Mouse (Mus musculus) MEL (cell line): ENCODE measurements around the gene Tor4a.

Experiments
- CHD2 ChIP-seq: IDR thresholded peaks from 2 replicates; pipeline ENCODE4 v1.6.1; 2011; ENCODE audit warnings: low read length, improper control_type of control experiment
- CTCF ChIP-seq, 3 experiments: IDR thresholded peaks in 2 of 3; conservative IDR thresholded peaks in 1 of 3; 2 replicates each; pipeline ENCODE4 v1.5.1; 2011 to 2012; ENCODE audit warnings: low read length in 3 of 3, low read depth in 2 of 3, mild to moderate bottlenecking in 2 of 3, improper control_type of control experiment in 1 of 3, inconsistent platforms in 1 of 3, mixed read lengths in 1 of 3, moderate library complexity in 1 of 3; ENCODE audit not compliant: control insufficient read depth in 1 of 3, insufficient read depth in 1 of 3, poor library complexity in 1 of 3, severe bottlenecking in 1 of 3
- EP300 ChIP-seq, 2 experiments: IDR thresholded peaks; 2 replicates each; pipeline ENCODE4 v1.6.1; 2011; ENCODE audit warnings: improper control_type of control experiment in 2 of 2, low read length in 2 of 2, low read depth in 1 of 2, mild to moderate bottlenecking in 1 of 2
- ETS1 ChIP-seq: IDR thresholded peaks from 2 replicates; pipeline ENCODE4 v1.6.1; 2012; ENCODE audit warnings: low read depth, mild to moderate bottlenecking, inconsistent platforms, low read length, improper control_type of control experiment, moderate library complexity
- JUND ChIP-seq: IDR thresholded peaks from 2 replicates; pipeline ENCODE4 v1.6.1; 2011; ENCODE audit warnings: low read depth, mild to moderate bottlenecking, improper control_type of control experiment, low read length
- MAX ChIP-seq: IDR thresholded peaks from 2 replicates; pipeline ENCODE4 v1.6.1; 2011; ENCODE audit warnings: low read length, improper control_type of control experiment
- POLR2A ChIP-seq, 2 experiments: IDR thresholded peaks; 2 replicates each; pipeline ENCODE4 v1.6.1; 2011 to 2012; ENCODE audit warnings: low read length in 2 of 2, mild to moderate bottlenecking in 2 of 2, control low read depth in 1 of 2, improper control_type of control experiment in 1 of 2, low read depth in 1 of 2, moderate library complexity in 1 of 2; ENCODE audit not compliant: control insufficient read depth in 1 of 2, insufficient read depth in 1 of 2, poor library complexity in 1 of 2
- RAD21 ChIP-seq: IDR thresholded peaks from 2 replicates; pipeline ENCODE4 v1.6.1; 2011; ENCODE audit warnings: mild to moderate bottlenecking, low read depth, low read length, improper control_type of control experiment
- UBTF ChIP-seq: IDR thresholded peaks from 2 replicates; pipeline ENCODE4 v1.6.1; 2012; ENCODE audit warnings: low read depth, mild to moderate bottlenecking, inconsistent platforms, low read length, improper control_type of control experiment, moderate library complexity, borderline replicate concordance; ENCODE audit not compliant: insufficient read depth
- USF2 ChIP-seq, 2 experiments: IDR thresholded peaks; 2 replicates each; pipeline ENCODE4 v1.6.1; 2011 to 2012; ENCODE audit warnings: improper control_type of control experiment in 2 of 2, low read length in 2 of 2, borderline replicate concordance in 1 of 2, inconsistent platforms in 1 of 2, low read depth in 1 of 2, mild to moderate bottlenecking in 1 of 2; ENCODE audit not compliant: insufficient read depth in 1 of 2

- TF ChIP-seq UBTF (no peak), RAD21 (no peak), CHD2 (no peak), JUND (no peak), CTCF (IDR thresholded peaks at IDR 0.05 in 2 of 3, conservative IDR thresholded peaks at IDR 0.05 in 1 of 3; ENCODE audit: control insufficient read depth in 1 of 3, insufficient read depth in 1 of 3, low read depth in 2 of 3, low read length in 3 of 3, poor library complexity in 1 of 3, severe bottlenecking in 1 of 3) (no peak), POLR2A (IDR thresholded peaks at IDR 0.05; ENCODE audit: control insufficient read depth in 1 of 2, insufficient read depth in 1 of 2, low read depth in 1 of 2, low read length in 2 of 2, poor library complexity in 1 of 2) (no peak), ETS1 (no peak), USF2 (IDR thresholded peaks at IDR 0.05; ENCODE audit: borderline replicate concordance in 1 of 2, insufficient read depth in 1 of 2, low read depth in 1 of 2, low read length in 2 of 2) (no peak), EP300 (IDR thresholded peaks at IDR 0.05; ENCODE audit: low read depth in 1 of 2, low read length in 2 of 2) (no peak), MAX (no peak)
Observed at GRCm38 (mm10) chr2:25171769-25172153, 24.9 kb downstream of the Tor4a start.
